Mouse (Mus musculus) testis, adult 2 months (tissue): Measurements from ENCODE around the gene Junb.

Source experiments
- CTCF ChIP-seq: fragments of 200-500 bp; IDR thresholded peaks from 2 replicates; pipeline ENCODE4 v1.5.1; 2012; ENCODE audit warnings: low read depth, mild to moderate bottlenecking, inconsistent platforms, low read length, moderate library complexity; ENCODE audit not compliant: control insufficient read depth, insufficient read depth, insufficient replicate concordance
- POLR2A ChIP-seq: fragments of 200-500 bp; IDR thresholded peaks from 2 replicates; pipeline ENCODE4 v1.6.1; 2012; ENCODE audit warnings: low read depth, mild to moderate bottlenecking, inconsistent platforms, low read length, moderate library complexity; ENCODE audit not compliant: control insufficient read depth

- TF ChIP-seq CTCF, result no peak
- no peak for TF ChIP-seq POLR2A
Measured at GRCm38 (mm10) chr8:84970135-84970790, 8.3 kb downstream of the Junb start.
